Mouse (Mus musculus) left cerebral cortex, postnatal 14 days (tissue): ENCODE measurements around the gene Zfp36. TPM values are rescaled to one million over a fixed set of nuclear protein-coding genes. Genes with fewer than 3 reads are reported as not detected.
A peak's percentile ranks its signal among the peaks of the same experiment; 100 is the strongest.
"Not testable (repeated sequence)": the region's sequence is repeated elsewhere in the genome, so short reads cannot be mapped to it uniquely, and the experiment has no call there.

ENCODE experiments used
- DNase-seq, 2 experiments: peaks; one replicate each; pipeline ENCODE4 v3.0.0; 2021 to 2022; ENCODE audit warnings: low spot score in 2 of 2, mixed read lengths in 1 of 2
- intact Hi-C: fragments of 180-260 bp; cut with DNase I; formaldehyde crosslinking; loops from one replicate; pipeline ENCODE4 v1.15.1; 2025
- long read RNA-seq, 2 experiments: library from polyadenylated mRNA; stranded (forward); transcript quantifications; one replicate each; pipeline ENCODE4 v2.0.0; 2021
- total RNA-seq, 2 experiments: library from RNA; stranded (reverse); gene quantifications; 2 replicates each; pipeline ENCODE4 v1.2.3; 2021

Gene Zfp36
- total RNA-seq = 1 to 10 TPM; 1.5 to 3.3 TPM
- long read RNA-seq, experiment 1 = 0 reads
- long read RNA-seq, experiment 2, partial matches to known transcripts = 0 of 1 reads
- long read RNA-seq, experiment 2, other reads (novel, unspliced or antisense) = 0 of 1 reads

DNA sequence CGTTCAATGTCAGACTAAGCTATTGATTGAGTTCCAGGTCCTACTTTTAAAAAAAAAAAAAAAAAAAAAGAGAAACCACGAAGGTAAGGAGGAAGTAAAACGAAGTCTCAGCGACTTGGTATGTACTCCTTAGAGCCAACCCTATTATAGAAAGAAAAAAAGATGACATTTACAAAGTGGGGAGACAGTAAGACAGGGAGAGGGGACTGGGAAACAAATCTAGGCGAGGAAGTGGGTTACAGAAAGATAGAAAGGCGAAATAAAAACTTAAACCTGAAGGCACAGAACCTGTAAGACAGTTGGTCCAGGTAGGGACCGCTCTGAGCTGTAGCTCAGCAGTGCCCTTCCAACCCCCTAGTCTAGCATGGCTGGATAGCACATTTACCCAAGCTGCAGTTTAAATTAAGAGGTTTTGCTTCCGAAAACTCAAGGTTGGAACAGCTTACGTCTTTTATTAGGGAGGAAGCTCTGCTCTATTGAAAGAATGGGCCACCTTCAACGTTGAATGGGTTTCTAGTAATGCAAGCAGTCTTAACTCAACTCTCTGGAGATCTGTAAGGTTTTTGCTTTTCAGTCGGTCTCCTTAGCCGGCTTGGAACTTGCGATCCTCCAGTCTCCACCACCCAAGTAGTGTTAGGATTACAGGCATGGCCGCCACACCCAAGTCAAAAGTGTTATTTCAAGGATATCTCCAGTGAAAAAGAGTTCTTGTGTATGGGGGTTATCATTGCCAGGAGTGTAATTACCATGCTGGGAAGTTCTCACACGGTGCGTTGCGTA lies at the start of gene Zfp36:
Gene Zfp36 (minus strand): TSS at position 17 of the 780 bp plus-strand sequence.
- no peak for DNase-seq
- intact Hi-C loops = no loop called here

DNA sequence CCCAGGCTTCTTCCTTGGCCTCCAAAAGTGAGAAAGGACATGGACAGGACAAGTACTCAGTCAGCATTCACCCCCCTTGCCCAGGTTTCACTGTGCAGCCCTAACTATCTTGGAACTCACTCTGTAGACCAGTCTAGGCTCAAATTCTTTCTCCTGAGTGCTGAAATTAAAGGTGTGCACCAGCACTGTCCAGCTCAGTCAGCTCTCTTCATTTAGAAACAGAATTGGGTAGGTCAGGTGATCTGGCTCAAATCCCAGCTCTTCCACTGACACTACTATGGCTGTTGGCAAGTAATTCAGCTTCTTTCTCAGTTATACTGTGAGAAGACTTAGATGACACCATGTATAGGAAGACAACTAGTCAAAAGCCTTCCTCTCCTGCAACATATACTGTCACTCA lies 47.7 kb upstream of the Zfp36 start:
- intact Hi-C loops = no loop called here
- no peak for DNase-seq

- no peak for DNase-seq
- intact Hi-C loops = no loop called here
Measured at GRCm38 (mm10) chr7:28423018-28423417, 43.0 kb upstream of the Zfp36 start.

GRCm38 (mm10) chr7:28419416-28419815 lies 39.4 kb upstream of the Zfp36 start:
- intact Hi-C loops = no loop called here
- DNase-seq = no peak

- DNase-seq = peak; percentile 34
- intact Hi-C loops = no loop called here
Measured at GRCm38 (mm10) chr7:28418096-28418670, 38.1 kb upstream of the Zfp36 start.

GRCm38 (mm10) chr7:28417368-28417767 lies 37.3 kb upstream of the Zfp36 start:
- DNase-seq = no peak
- intact Hi-C loops = no loop called here

DNA sequence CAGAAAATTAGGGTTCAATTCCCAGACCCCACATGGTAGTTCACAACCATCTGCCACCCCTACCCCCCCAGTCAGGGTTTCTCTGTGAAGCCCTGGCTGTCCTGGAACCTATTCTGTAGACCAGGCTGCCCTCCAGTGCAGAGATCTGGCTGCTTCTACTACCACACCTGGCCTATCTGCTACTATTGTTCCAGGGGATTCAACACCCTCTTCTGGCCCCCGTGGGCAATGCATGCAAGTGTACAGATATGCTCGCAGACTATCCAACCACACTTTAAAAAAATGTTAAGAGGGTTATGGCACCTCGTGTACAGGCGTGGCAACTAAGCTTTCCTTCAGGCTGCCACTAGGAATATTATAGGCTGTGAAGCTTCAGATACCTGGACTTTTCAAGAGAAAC lies 32.8 kb upstream of the Zfp36 start:
- intact Hi-C loops = no loop called here

GRCm38 (mm10) chr7:28410841-28411475 lies 30.9 kb upstream of the Zfp36 start:
- intact Hi-C loops = no loop called here
- DNase-seq = no peak

More for the DNA sequence above, 32.8 kb upstream of the Zfp36 start:
- no peak for DNase-seq

- DNase-seq = no peak
- intact Hi-C loops = no loop called here
Measured at GRCm38 (mm10) chr7:28401942-28402341, 21.9 kb upstream of the Zfp36 start.

GRCm38 (mm10) chr7:28401030-28401429 lies 21.0 kb upstream of the Zfp36 start:
- intact Hi-C loops = no loop called here

GRCm38 (mm10) chr7:28398696-28399340 lies 18.8 kb upstream of the Zfp36 start:
- intact Hi-C loops = no loop called here
- DNase-seq = no peak

More at GRCm38 (mm10) chr7:28401030-28401429, 21.0 kb upstream of the Zfp36 start:
- DNase-seq = no peak

- DNase-seq = peak; percentile 41 to 69
- intact Hi-C loops = no loop called here
Measured at GRCm38 (mm10) chr7:28398000-28398399, 17.9 kb upstream of the Zfp36 start.

GRCm38 (mm10) chr7:28395425-28395824 lies 15.4 kb upstream of the Zfp36 start:
- intact Hi-C loops = no loop called here
- no peak for DNase-seq

GRCm38 (mm10) chr7:28393272-28393951 lies 13.4 kb upstream of the Zfp36 start:
- intact Hi-C loops = no loop called here

GRCm38 (mm10) chr7:28392429-28393271 lies 12.6 kb upstream of the Zfp36 start, which contains the start of the genes Med29 and Paf1:
Gene Med29 (minus strand): TSS chr7:28392708.
Gene Paf1 (plus strand): TSS chr7:28392951.
- peak; percentile 97 to 99 for DNase-seq

More at GRCm38 (mm10) chr7:28393272-28393951, 13.4 kb upstream of the Zfp36 start:
- DNase-seq = no peak

GRCm38 (mm10) chr7:28390331-28390730 lies 10.3 kb upstream of the Zfp36 start:
- DNase-seq = no peak
- intact Hi-C loops = no loop called here

More at GRCm38 (mm10) chr7:28392429-28393271, 12.6 kb upstream of the Zfp36 start, which contains the start of the genes Med29 and Paf1:
- intact Hi-C loops = no loop called here

GRCm38 (mm10) chr7:28387384-28387783 lies 7.3 kb upstream of the Zfp36 start:
- intact Hi-C loops = loop anchor here (2.0 kb wide), 1 partner anchor 15 kb away; the partner anchor contains the start of gene Plekhg2
- DNase-seq = not testable (repeated sequence)

DNA sequence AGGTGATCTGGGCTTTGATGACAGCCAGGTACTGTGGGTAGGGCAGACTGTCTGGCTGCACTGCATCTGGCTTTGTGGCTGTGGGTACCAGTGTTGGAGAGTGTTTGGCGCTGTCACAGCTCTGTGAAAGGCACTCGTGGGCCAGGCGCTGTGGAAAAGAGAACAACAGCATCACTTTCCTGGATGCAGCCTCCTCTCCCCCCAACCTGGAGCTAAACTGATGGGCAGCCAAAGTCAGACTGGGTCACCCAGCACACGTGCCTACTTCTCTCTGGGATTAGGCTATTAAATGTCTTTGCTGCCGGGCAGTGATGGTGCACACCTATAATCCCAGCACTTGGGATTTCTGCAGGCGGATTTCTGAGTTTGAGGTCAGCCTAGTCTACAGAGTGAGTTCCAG lies 6.8 kb upstream of the Zfp36 start:
- not testable (repeated sequence) for DNase-seq
- intact Hi-C loops = loop anchor here (2.0 kb wide), 1 partner anchor 14 kb away; the partner anchor contains the start of gene Plekhg2
